Mouse (Mus musculus): ENCODE measurements at regions not wholly inside any gene's neighbourhood (a gene's known extent, or its start where the extent isn't known, plus 50 kb on each side); places are given as distances from the start of the nearest gene placed in this dataset.

DNA sequence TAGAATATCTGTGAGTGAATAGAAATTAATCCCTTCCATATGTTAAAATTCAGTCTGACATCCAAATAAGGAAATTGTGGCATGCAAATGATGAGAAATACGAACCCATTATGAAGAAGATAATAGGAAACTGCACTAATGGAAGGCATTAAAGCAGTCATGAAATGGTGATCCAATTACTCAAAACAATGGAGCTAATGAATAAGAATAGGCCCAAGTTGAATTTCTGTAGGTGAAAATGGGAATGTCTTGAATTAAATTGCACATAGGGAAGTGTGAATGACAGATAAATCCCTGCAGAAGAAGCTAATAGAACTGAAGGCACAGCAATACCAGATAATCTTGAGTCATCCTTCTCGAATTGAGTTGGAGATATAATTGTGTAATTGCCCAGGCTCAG lies 792.5 kb upstream of the 1700009N14Rik start:
- Histone ChIP-seq H3K9ac (no peak overlapping the region), H3K4me3 (no peak overlapping the region), H3K4me1 (no peaks in the 10 kb centered on the region), H3K36me3 (ENCODE audit: poor library complexity, severe bottlenecking) (no peaks in the 10 kb centered on the region), H3K9me3 (replicated peaks) (no peaks in the 10 kb centered on the region), H3K27ac (no peak overlapping the region), H3K27me3 (no peaks in the 10 kb centered on the region), H3K4me2 (no peak overlapping the region)
- peak; percentile 36; the same call in 1 of the 2 replicates for ATAC-seq
- 32% methylated on average over 2 of the region's 2 CpGs for WGBS

All from forebrain, embryonic 13.5 days (tissue).